Mouse (Mus musculus): ENCODE data around the gene Slc39a3. TPM values are rescaled to one million over a fixed set of nuclear protein-coding genes. Genes with fewer than 3 reads are reported as not detected.

Slc39a3 gene
- polyA plus RNA-seq, 1 experiment, result 22.3 TPM

DNA sequence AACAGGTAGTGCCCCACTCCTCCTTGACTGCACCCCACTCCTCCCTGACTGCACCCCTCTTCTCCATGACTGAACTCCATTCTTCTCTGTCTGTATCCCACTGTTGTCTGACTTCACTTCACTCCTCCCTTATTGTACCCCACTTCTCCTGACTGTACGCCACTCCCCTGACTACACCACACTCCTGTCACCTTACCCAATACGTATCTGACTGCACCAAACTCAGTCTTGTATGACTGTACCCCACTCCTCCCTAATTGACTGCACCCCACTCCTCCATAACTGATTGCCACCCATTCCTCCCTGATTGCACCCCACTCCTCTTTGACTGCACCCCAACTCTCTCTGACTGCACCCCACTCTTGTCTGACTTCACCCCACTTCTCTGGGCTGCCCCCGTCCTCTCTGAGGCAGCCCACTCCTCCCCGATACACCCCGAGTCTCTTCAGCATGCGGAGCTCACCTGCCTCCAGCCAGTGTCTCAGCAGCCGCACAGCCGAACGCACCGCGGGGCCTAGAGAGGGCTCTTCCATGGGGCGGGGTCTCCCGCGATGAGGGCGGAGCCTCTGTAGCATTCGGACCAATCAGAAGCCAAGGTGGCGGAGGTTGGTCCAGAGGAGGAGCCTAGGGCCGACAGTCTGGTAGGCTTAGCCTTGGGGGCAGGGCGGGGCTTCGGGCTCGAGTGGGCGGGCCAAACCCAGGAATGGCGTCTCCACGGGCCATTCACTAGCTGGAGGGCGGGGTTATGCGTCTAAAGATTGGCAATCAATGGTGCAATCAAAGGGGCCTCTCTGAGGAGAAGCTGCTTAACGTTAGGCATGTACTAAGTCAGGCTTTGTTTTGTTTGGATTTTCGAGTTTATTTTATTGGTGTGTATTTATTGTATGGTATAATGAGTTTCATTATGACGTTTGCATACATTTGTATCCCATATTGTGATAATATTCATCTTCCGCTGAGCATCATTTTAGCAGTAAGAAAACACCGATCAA, 22.5 kb downstream of the Slc39a3 start, which contains the start of gene Gng7:
TSS of gene Gng7 (minus strand) at position 553 of the 992 bp plus-strand sequence.
- H3K36me3 ChIP-seq (ENCODE audit: control insufficient read depth, insufficient read depth, low read length), result no peaks in the 10 kb centered on the region
- H3K4me3 ChIP-seq (ENCODE audit: extremely low read depth, insufficient read depth, insufficient read length), result peak within 1 kb of the TSS; percentile 25; the same call in 1 of the 2 replicates
- 10% methylated on average over 31 of the region's 31 CpGs for WGBS
- TF ChIP-seq CTCF (IDR thresholded peaks at IDR 0.05; ENCODE audit: extremely low read depth, insufficient read depth, insufficient read length, insufficient replicate concordance) (no peak), POLR2A (IDR thresholded peaks at IDR 0.05; ENCODE audit: low read depth, low read length) (no peak)
- no peak within 1 kb of the TSS for H3K27ac ChIP-seq (ENCODE audit: insufficient read depth, low read length)
- peak; percentile 67 to 81 for DNase-seq (ENCODE audit: low read depth in 1 of 2, low spot score in 2 of 2)
- H3K27me3 ChIP-seq (ENCODE audit: control insufficient read depth, insufficient read depth, low read length), result no peaks in the 10 kb centered on the region
- no peaks in the 10 kb centered on the region for H3K4me1 ChIP-seq (ENCODE audit: control insufficient read depth, insufficient read depth, insufficient read length)

DNA sequence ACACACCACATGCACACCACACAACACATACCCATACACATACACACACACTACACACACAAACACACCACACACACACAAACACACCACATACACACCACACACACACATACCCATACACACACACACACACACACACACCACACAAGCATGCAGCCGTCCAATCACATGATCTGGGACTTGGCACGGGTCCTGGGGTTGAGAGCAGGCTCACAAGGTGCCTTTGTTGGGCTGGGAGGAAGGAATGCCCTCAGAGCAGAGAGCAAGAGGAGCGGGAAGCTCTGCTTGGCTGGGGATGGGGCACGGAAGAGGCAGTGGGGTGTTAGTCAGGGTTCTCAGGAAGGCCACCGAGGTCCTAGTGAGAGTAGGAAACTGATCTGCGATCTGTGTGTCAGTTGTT, 26.4 kb downstream of the Slc39a3 start:
- no peak overlapping the region for H3K27ac ChIP-seq (ENCODE audit: insufficient read depth, low read length)
- H3K27me3 ChIP-seq (ENCODE audit: control insufficient read depth, insufficient read depth, low read length), result no peaks in the 10 kb centered on the region
- H3K4me1 ChIP-seq (ENCODE audit: control insufficient read depth, insufficient read depth, insufficient read length), result no peaks in the 10 kb centered on the region
- no peak for TF ChIP-seq CTCF (IDR thresholded peaks at IDR 0.05; ENCODE audit: extremely low read depth, insufficient read depth, insufficient read length, insufficient replicate concordance)
- TF ChIP-seq POLR2A (IDR thresholded peaks at IDR 0.05; ENCODE audit: low read depth, low read length), result no peak
- no peaks in the 10 kb centered on the region for H3K36me3 ChIP-seq (ENCODE audit: control insufficient read depth, insufficient read depth, low read length)
- no peak overlapping the region for H3K4me3 ChIP-seq (ENCODE audit: extremely low read depth, insufficient read depth, insufficient read length)
- WGBS, result 77% methylated on average over 6 of the region's 6 CpGs
- no peak for DNase-seq (ENCODE audit: low read depth in 1 of 2, low spot score in 2 of 2)

DNA sequence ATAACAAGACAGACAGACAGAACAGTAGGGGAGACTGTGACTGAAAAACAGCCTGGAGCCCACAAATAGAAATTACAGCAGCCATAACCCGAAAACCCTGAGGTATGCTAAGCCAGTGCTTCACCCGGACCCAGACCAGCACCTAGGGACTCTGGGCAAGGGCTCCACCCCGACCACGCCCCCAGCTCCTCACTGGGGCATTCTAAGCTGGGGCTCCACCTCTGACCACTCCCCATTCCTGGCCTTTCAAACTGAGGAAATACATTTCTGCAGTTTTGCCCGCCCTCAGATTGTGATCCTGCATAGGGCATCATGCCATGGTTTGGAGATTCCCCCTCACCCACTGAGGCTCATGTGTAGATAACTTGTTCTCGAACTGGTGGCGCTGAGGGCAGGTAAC, 30.0 kb downstream of the Slc39a3 start:
- no peak overlapping the region for H3K4me3 ChIP-seq (ENCODE audit: extremely low read depth, insufficient read depth, insufficient read length)
- no peaks in the 10 kb centered on the region for H3K4me1 ChIP-seq (ENCODE audit: control insufficient read depth, insufficient read depth, insufficient read length)
- H3K27ac ChIP-seq (ENCODE audit: insufficient read depth, low read length), result no peak overlapping the region
- TF ChIP-seq CTCF (IDR thresholded peaks at IDR 0.05; ENCODE audit: extremely low read depth, insufficient read depth, insufficient read length, insufficient replicate concordance) (no peak), POLR2A (IDR thresholded peaks at IDR 0.05; ENCODE audit: low read depth, low read length) (no peak)
- no peaks in the 10 kb centered on the region for H3K36me3 ChIP-seq (ENCODE audit: control insufficient read depth, insufficient read depth, low read length)
- no peaks in the 10 kb centered on the region for H3K27me3 ChIP-seq (ENCODE audit: control insufficient read depth, insufficient read depth, low read length)
- WGBS, result 54% methylated on average over 7 of the region's 7 CpGs
- no peak for DNase-seq (ENCODE audit: low read depth in 1 of 2, low spot score in 2 of 2)

DNA sequence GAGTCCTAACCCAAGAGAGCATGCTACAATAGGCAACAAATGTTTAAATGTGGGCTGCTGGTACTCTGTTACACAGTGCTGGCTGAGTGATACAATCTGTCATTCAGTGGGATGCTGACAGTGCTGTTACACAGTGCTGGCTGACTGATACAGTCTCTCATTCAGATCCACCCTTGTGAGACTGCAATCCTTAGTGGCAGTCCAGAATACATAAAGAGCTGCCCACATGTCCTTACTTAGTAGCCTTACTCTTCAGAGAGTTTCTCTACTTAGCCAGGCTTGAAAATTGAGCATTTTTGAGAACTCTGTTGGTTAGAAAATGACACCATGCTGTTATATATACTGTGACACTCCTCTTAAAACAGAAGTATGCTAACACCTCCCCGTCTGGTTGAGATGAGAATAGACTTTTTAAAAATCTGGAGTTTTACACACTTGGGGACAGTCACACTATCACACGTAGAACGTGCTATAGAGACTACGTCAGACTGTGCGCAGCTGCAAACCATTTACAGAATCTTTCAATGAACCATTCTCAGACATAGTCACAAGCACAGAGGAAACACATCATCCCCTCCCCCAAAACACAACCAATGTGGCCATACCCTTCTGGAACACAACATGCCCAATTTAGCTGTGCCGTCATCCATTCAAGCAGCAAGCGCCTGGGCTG, 31.1 kb downstream of the Slc39a3 start:
- H3K4me1 ChIP-seq (ENCODE audit: control insufficient read depth, insufficient read depth, insufficient read length), result no peaks in the 10 kb centered on the region
- TF ChIP-seq POLR2A (IDR thresholded peaks at IDR 0.05; ENCODE audit: low read depth, low read length), result no peak
- TF ChIP-seq CTCF (IDR thresholded peaks at IDR 0.05; ENCODE audit: extremely low read depth, insufficient read depth, insufficient read length, insufficient replicate concordance), result no peak
- DNase-seq (ENCODE audit: low read depth in 1 of 2, low spot score in 2 of 2), result no peak
- H3K27me3 ChIP-seq (ENCODE audit: control insufficient read depth, insufficient read depth, low read length), result no peaks in the 10 kb centered on the region
- H3K4me3 ChIP-seq (ENCODE audit: extremely low read depth, insufficient read depth, insufficient read length), result no peak overlapping the region
- no peak overlapping the region for H3K27ac ChIP-seq (ENCODE audit: insufficient read depth, low read length)
- no peaks in the 10 kb centered on the region for H3K36me3 ChIP-seq (ENCODE audit: control insufficient read depth, insufficient read depth, low read length)
- WGBS, result 92% methylated on average over 7 of the region's 7 CpGs

DNA sequence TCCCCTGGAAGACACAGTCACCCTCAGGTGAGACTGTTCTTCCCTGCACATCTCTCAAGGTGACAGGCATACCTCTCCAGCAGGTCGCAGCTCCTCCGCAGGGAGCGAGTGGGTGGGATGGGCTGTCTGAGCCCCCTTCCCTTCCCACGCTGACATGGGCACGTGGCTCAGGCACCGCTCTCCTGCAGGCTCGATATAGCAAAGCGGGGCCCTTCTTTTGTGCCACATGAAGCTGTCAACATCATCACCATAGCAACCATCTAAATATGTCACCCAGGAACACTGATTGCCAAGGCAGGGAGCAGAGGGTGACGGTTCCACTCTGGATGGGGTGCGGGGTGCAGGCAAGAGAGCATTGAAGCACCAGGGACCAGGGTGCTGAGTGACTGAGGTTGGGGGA, 36.1 kb downstream of the Slc39a3 start:
- no peaks in the 10 kb centered on the region for H3K27me3 ChIP-seq (ENCODE audit: control insufficient read depth, insufficient read depth, low read length)
- WGBS, result 78% methylated on average over 10 of the region's 10 CpGs
- DNase-seq (ENCODE audit: low read depth in 1 of 2, low spot score in 2 of 2), result no peak
- no peaks in the 10 kb centered on the region for H3K36me3 ChIP-seq (ENCODE audit: control insufficient read depth, insufficient read depth, low read length)
- peaks cover 3% of the 10 kb centered on the region; the same call in 1 of the 2 replicates for H3K4me1 ChIP-seq (ENCODE audit: control insufficient read depth, insufficient read depth, insufficient read length)
- H3K4me3 ChIP-seq (ENCODE audit: extremely low read depth, insufficient read depth, insufficient read length), result no peak overlapping the region
- TF ChIP-seq CTCF (IDR thresholded peaks at IDR 0.05; ENCODE audit: extremely low read depth, insufficient read depth, insufficient read length, insufficient replicate concordance) (no peak), POLR2A (IDR thresholded peaks at IDR 0.05; ENCODE audit: low read depth, low read length) (no peak)
- no peak overlapping the region for H3K27ac ChIP-seq (ENCODE audit: insufficient read depth, low read length)

DNA sequence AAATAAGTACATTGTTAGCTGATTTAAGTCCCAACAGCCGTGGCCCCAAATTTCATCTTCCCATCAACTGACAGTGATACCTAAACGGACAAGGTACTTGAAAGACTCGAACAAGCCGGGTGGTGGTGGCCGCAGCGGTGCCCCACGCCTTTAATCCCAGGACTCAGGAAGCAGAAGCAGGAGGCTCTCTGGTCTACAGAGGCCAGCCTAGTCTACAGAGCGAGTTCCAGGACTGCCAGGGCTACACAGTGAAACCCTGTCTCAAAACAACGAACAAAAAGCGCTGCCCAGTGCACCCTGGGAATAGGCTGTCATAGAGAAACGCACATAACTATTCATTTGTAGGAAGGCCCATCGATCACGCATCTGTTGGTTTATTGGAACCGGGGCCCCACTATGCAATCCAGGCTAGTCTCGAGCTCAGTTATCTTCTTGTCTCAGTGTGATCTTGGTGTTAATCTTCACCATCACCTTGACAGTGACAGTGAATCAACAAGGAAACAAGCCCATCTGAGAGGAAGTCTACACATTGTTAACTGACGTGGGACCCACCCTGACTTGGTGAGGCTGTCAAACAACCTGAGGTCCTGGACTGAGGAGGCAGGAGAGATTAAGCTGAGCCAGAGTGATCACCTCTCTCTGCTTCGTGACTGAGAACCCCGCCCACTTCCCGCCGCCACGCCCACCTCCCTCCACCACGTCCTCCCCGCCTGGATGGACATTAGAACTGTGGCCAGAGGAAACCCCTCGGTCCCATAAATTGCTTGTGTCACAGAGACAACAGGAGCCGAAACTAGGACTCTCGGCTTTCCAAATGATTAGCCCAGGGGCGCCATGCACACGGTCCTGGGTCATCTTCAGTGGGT, 36.8 kb downstream of the Slc39a3 start:
- Histone ChIP-seq H3K27ac (ENCODE audit: insufficient read depth, low read length) (no peak overlapping the region), H3K4me3 (ENCODE audit: extremely low read depth, insufficient read depth, insufficient read length) (no peak overlapping the region), H3K4me1 (ENCODE audit: control insufficient read depth, insufficient read depth, insufficient read length) (peaks cover 3% of the 10 kb centered on the region; the same call in 1 of the 2 replicates), H3K36me3 (ENCODE audit: control insufficient read depth, insufficient read depth, low read length) (no peaks in the 10 kb centered on the region), H3K27me3 (ENCODE audit: control insufficient read depth, insufficient read depth, low read length) (no peaks in the 10 kb centered on the region)
- WGBS, result 40% methylated on average over 28 of the region's 28 CpGs
- no peak for DNase-seq (ENCODE audit: low read depth in 1 of 2, low spot score in 2 of 2)
- TF ChIP-seq POLR2A (IDR thresholded peaks at IDR 0.05; ENCODE audit: low read depth, low read length) (no peak), CTCF (IDR thresholded peaks at IDR 0.05; ENCODE audit: extremely low read depth, insufficient read depth, insufficient read length, insufficient replicate concordance) (no peak)
